ENCODE assay signal across 8 mouse cellular contexts in genomic region chr1:167000529-167001173, GRCm38 (mm10). TPM values are rescaled to one million over a fixed set of nuclear protein-coding genes. Genes with fewer than 3 reads are reported as not detected.
DNase-seq lines count a peak whose midpoint lies in the region; ATAC-seq lines count a peak whose summit lies in the region.

No protein-coding gene starts in this region.

- no peaks in the 10 kb centered on the region for H3K27me3 ChIP-seq in hindbrain, embryonic 15.5 days

- 1% methylated on average over 32 of the region's 76 CpGs for WGBS in hindbrain, embryonic 15.5 days
- WGBS in macrophage (ENCODE audit: missing documents), result 1% methylated on average over 54 of the region's 76 CpGs

- H3K4me3 ChIP-seq in hindbrain, embryonic 15.5 days, result peak overlapping the region; percentile 72
- H3K4me3 ChIP-seq in macrophage (ENCODE audit: inconsistent target), result peak overlapping the region; percentile 20; the same call in 1 of the 2 replicates

- H3K9ac ChIP-seq in hindbrain, embryonic 15.5 days, result peak overlapping the region; percentile 85

- H3K27ac ChIP-seq in hindbrain, embryonic 15.5 days (replicated peaks), result peak overlapping the region; percentile 97
- H3K27ac ChIP-seq in macrophage, result no peak overlapping the region

- H3K4me1 ChIP-seq in hindbrain, embryonic 15.5 days (replicated peaks), result peaks cover 36% of the 10 kb centered on the region

- peak; percentile 76 for DNase-seq in ZHBTc4 (ENCODE audit: low read depth, low spot score)
- peak; percentile 85 to 88 for DNase-seq in cerebellum, postnatal 14 days
- peak; percentile 73 for DNase-seq in gastrocnemius, adult 18-20 months (ENCODE audit: low spot score)
- peak; percentile 28 to 46 for DNase-seq in left cerebral cortex, adult 9 months (ENCODE audit: low spot score in 2 of 2)
- peak; percentile 61 to 67 for DNase-seq in right cerebral cortex, adult 2 months (ENCODE audit: low spot score in 2 of 2)
- DNase-seq in urinary bladder, postnatal 36 days (ENCODE audit: low spot score in 2 of 2), result peak; percentile 52 to 65

- no peaks in the 10 kb centered on the region for H3K9me3 ChIP-seq in hindbrain, embryonic 15.5 days

- H3K36me3 ChIP-seq in hindbrain, embryonic 15.5 days, result no peaks in the 10 kb centered on the region
- H3K36me3 ChIP-seq in macrophage (ENCODE audit: inconsistent target), result no peaks in the 10 kb centered on the region

- peak; percentile 80 for ATAC-seq in hindbrain, embryonic 15.5 days (ENCODE audit: low FRiP score, low read depth)

- H3K79me2 ChIP-seq in macrophage (ENCODE audit: inconsistent target), result no peaks in the 10 kb centered on the region

- peak overlapping the region; percentile 79 for H3K4me2 ChIP-seq in hindbrain, embryonic 15.5 days

RNA-seq across cellular contexts. Expression of gene Fam78b, which starts 0.6 kb away (rescaled TPM):
- total RNA-seq in gastrocnemius, adult 18-20 months (2021), result 1 to 10 TPM; 1.8 to 2.5 TPM
- polyA plus RNA-seq in hindbrain, embryonic 15.5 days (2015; fragmentation: Nextera tagmentation; extraction: Ambion mirVana), result 12.0 and 14.1 TPM in 2 replicates
- 1 to 10 TPM in 9 of 26 experiments, under 1 TPM in 8, not detected in 9; 0.23 to 5.9 (median 1.2) TPM for total RNA-seq in macrophage (2018; cell fraction: chromatin; rRNA removed)
- 1 to 10 TPM in 10 of 26 experiments, under 1 TPM in 14, not detected in 2; 0.07 to 1.8 (median 0.78) TPM for total RNA-seq in macrophage (2018; cell fraction: cytosol; rRNA removed)
- total RNA-seq in macrophage (2018; cell fraction: nucleus; rRNA removed), result 1 to 10 TPM in 8 of 26 experiments, under 1 TPM in 8, not detected in 10; 0.18 to 3.8 (median 1.0) TPM
- 0.42 to 3.9 TPM (median 1.7 TPM) in 3 replicates for polyA plus RNA-seq in macrophage (2018)
